21 mouse cellular contexts compared by ENCODE assay signal in genomic region chr7:91572666-91573065, GRCm38 (mm10).
DNase-seq lines count a peak whose midpoint lies in the region; ATAC-seq lines count a peak whose summit lies in the region.
"Had no signal": no experiment of that assay in that cellular context is flagged by ENCODE, and none has a peak within 500 bp of the region (broad histone marks: within the 10 kb centered on the region; RNA-seq: fewer than 3 reads in every experiment).

No protein-coding gene starts in this region.

- no peak overlapping the region for H3K4me3 ChIP-seq in hindbrain, embryonic 16.5 days (ENCODE audit: low read length)
- no peak overlapping the region for H3K4me3 ChIP-seq in hindbrain, embryonic 12.5 days
- H3K4me3 ChIP-seq: forebrain, embryonic 15.5 days; kidney, embryonic 15.5 days; stomach, embryonic 15.5 days had no signal

- DNase-seq in retina, postnatal 1 day, result peak; percentile 11
- DNase-seq in retina, embryonic 14.5 days (ENCODE audit: low spot score), result no peak
- peak; percentile 96 for DNase-seq in cerebellum, adult 9-10 months
- DNase-seq in embryo, embryonic 10.5 days (ENCODE audit: low spot score), result no peak
- DNase-seq in ovary, postnatal 36 days (ENCODE audit: low spot score), result no peak
- DNase-seq: adrenal gland, postnatal 36 days; embryo, embryonic 11 days; gastrocnemius, postnatal 14 days; heart, adult 18-20 months; heart, postnatal 4 days; liver; liver, postnatal 0 days; lung, postnatal 10 days; thymus, adult 18-20 months had no signal

- peak; percentile 89 for ATAC-seq in hindbrain, embryonic 16.5 days
- ATAC-seq in hindbrain, embryonic 12.5 days (ENCODE audit: low FRiP score), result no peak
- ATAC-seq: forebrain, embryonic 15.5 days; intestine, postnatal 0 days; liver, postnatal 0 days had no signal

- no peaks in the 10 kb centered on the region for H3K4me1 ChIP-seq in hindbrain, embryonic 16.5 days (ENCODE audit: control insufficient read depth, insufficient read depth, low read depth, low read length)
- no peaks in the 10 kb centered on the region for H3K4me1 ChIP-seq in hindbrain, embryonic 12.5 days
- H3K4me1 ChIP-seq: forebrain, embryonic 15.5 days; kidney, embryonic 15.5 days; stomach, embryonic 15.5 days had no signal

- no peak overlapping the region for H3K27ac ChIP-seq in hindbrain, embryonic 16.5 days (ENCODE audit: low read depth, low read length)
- H3K27ac ChIP-seq in hindbrain, embryonic 12.5 days, result no peak overlapping the region
- H3K27ac ChIP-seq: forebrain, embryonic 15.5 days; kidney, embryonic 15.5 days; stomach, embryonic 15.5 days had no signal

- WGBS in hindbrain, embryonic 16.5 days, result 60% methylated on average over 2 of the region's 2 CpGs
- 64% methylated on average over 2 of the region's 2 CpGs for WGBS in hindbrain, embryonic 12.5 days

- H3K9ac ChIP-seq in hindbrain, embryonic 16.5 days (ENCODE audit: low read depth, low read length), result no peak overlapping the region
- no peak overlapping the region for H3K9ac ChIP-seq in hindbrain, embryonic 12.5 days
- H3K9ac ChIP-seq: forebrain, embryonic 15.5 days; kidney, embryonic 15.5 days; liver, postnatal 0 days; stomach, embryonic 15.5 days had no signal

- no peaks in the 10 kb centered on the region for H3K27me3 ChIP-seq in hindbrain, embryonic 16.5 days (replicated peaks; ENCODE audit: control insufficient read depth, insufficient read depth, low read length)
- no peaks in the 10 kb centered on the region for H3K27me3 ChIP-seq in hindbrain, embryonic 12.5 days
- H3K27me3 ChIP-seq: CH12.LX; forebrain, embryonic 15.5 days; kidney, embryonic 15.5 days; stomach, embryonic 15.5 days had no signal

- H3K9me3 ChIP-seq in hindbrain, embryonic 16.5 days (ENCODE audit: control insufficient read depth, low read length), result no peaks in the 10 kb centered on the region
- H3K9me3 ChIP-seq in hindbrain, embryonic 12.5 days (replicated peaks), result no peaks in the 10 kb centered on the region
- H3K9me3 ChIP-seq: forebrain, embryonic 15.5 days; kidney, embryonic 15.5 days; stomach, embryonic 15.5 days had no signal

- H3K36me3 ChIP-seq in hindbrain, embryonic 16.5 days (ENCODE audit: control insufficient read depth, insufficient read depth, low read length), result no peaks in the 10 kb centered on the region
- no peaks in the 10 kb centered on the region for H3K36me3 ChIP-seq in hindbrain, embryonic 12.5 days
- H3K36me3 ChIP-seq: forebrain, embryonic 15.5 days; kidney, embryonic 15.5 days; stomach, embryonic 15.5 days had no signal

- no peak overlapping the region for H3K4me2 ChIP-seq in hindbrain, embryonic 16.5 days (ENCODE audit: low read length)
- H3K4me2 ChIP-seq in hindbrain, embryonic 12.5 days (replicated peaks), result no peak overlapping the region
- H3K4me2 ChIP-seq: forebrain, embryonic 15.5 days; kidney, embryonic 15.5 days; stomach, embryonic 15.5 days had no signal

Comparison
In these comparisons a context has a peak if more than half of its experiments do, and no peak if none do; other contexts are left out.
1. DNase-seq: peak in retina, postnatal 1 day (single experiment) and cerebellum, adult 9-10 months (single experiment); none in retina, embryonic 14.5 days (single experiment), embryo, embryonic 10.5 days (single experiment) and ovary, postnatal 36 days (single experiment).